Mouse (Mus musculus) erythroblast, embryonic 14.5 days (primary cell): ENCODE measurements at regions not wholly inside any gene's neighbourhood (a gene's known extent, or its start where the extent isn't known, plus 50 kb on each side); places are given as distances from the start of the nearest gene placed in this dataset.

ENCODE experiments used
- GATA1 ChIP-seq: IDR thresholded peaks from 2 replicates; pipeline ENCODE4 v1.6.1; 2012; ENCODE audit warnings: low read length, inconsistent platforms, mixed read lengths
- TAL1 ChIP-seq: IDR thresholded peaks from 3 replicates; pipeline ENCODE4 v1.6.1; 2012; ENCODE audit warnings: low read length, inconsistent platforms, mixed read lengths

GRCm38 (mm10) chr8:91917834-91918233 is 116.0 kb upstream of the Irx3 start:
- no peak for TF ChIP-seq TAL1
- TF ChIP-seq GATA1 = no peak
